In the genomic region with DNA sequence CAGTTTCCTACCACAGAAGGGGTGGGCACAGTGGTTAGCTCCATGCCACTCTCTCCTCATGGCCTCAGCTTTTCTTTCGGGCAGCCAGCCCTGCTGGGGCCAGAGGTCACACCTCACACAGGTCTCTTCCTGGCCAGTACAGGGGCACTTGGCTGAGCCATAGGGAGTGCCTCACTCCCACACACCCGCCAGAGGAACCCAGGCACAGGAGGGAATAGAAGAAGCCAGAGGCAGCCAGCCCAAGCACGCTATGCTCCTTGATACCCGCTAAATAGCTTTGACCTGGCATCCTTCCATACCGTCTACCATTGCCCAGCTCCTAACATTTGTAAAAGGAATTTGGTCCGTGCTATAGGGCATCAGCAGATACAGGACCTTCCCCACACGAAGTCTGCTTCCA, we compare ENCODE assay signal across 9 mouse cellular contexts.
DNase-seq lines count a peak whose midpoint lies in the region; ATAC-seq and TF ChIP-seq lines count a peak whose summit lies in the region.
"Had no signal": no experiment of that assay in that cellular context is flagged by ENCODE, and none has a peak within 500 bp of the region (broad histone marks: within the 10 kb centered on the region; RNA-seq: fewer than 3 reads in every experiment).

No protein-coding gene starts in this region.

- no peak overlapping the region for H3K4me2 ChIP-seq in heart, embryonic 12.5 days
- H3K4me2 ChIP-seq in hindbrain, postnatal 0 days (ENCODE audit: low read depth, low read length) = no peak overlapping the region
- no peak overlapping the region for H3K4me2 ChIP-seq in stomach, embryonic 16.5 days (ENCODE audit: low read depth, low read length)

- no peak for DNase-seq in heart, postnatal 36 days
- DNase-seq in ovary, postnatal 36 days (ENCODE audit: low spot score) = peak; percentile 39
- no peak for DNase-seq in ovary, postnatal 14 days (ENCODE audit: low spot score)
- DNase-seq in hindbrain, postnatal 0 days (ENCODE audit: low spot score) = peak; percentile 48
- no peak for DNase-seq in urinary bladder, postnatal 36 days (ENCODE audit: low spot score in 2 of 2)
- no peak for DNase-seq in adrenal gland, postnatal 36 days

- WGBS in heart, embryonic 12.5 days = 57% methylated on average over 7 of the region's 7 CpGs
- WGBS in hindbrain, postnatal 0 days = 31% methylated on average over 7 of the region's 7 CpGs
- WGBS in stomach, embryonic 16.5 days = 58% methylated on average over 7 of the region's 7 CpGs

- peaks cover 7% of the 10 kb centered on the region for H3K9me3 ChIP-seq in heart, embryonic 12.5 days (replicated peaks)
- H3K9me3 ChIP-seq in hindbrain, postnatal 0 days (ENCODE audit: low read length) = no peaks in the 10 kb centered on the region
- H3K9me3 ChIP-seq in stomach, embryonic 16.5 days (replicated peaks; ENCODE audit: control insufficient read depth, low read length) = no peaks in the 10 kb centered on the region

- no peaks in the 10 kb centered on the region for H3K36me3 ChIP-seq in heart, embryonic 12.5 days
- no peaks in the 10 kb centered on the region for H3K36me3 ChIP-seq in hindbrain, postnatal 0 days (ENCODE audit: insufficient read depth, low read length)
- H3K36me3 ChIP-seq in stomach, embryonic 16.5 days (ENCODE audit: control insufficient read depth, insufficient read depth, low read length) = no peaks in the 10 kb centered on the region

- H3K27ac ChIP-seq in heart, embryonic 12.5 days (ENCODE audit: poor library complexity, severe bottlenecking) = no peak overlapping the region
- peak overlapping the region; percentile 32; the same call in 1 of the 2 replicates for H3K27ac ChIP-seq in hindbrain, postnatal 0 days
- H3K27ac ChIP-seq in stomach, embryonic 16.5 days (ENCODE audit: low read length) = no peak overlapping the region
- H3K27ac ChIP-seq: macrophage had no signal

- TF ChIP-seq CTCF in hindbrain, postnatal 0 days (IDR thresholded peaks at IDR 0.05; ENCODE audit: low read depth) = no peak

- intact Hi-C loops in heart, postnatal 36 days (cut with DNase I) = loop anchor here (5.0 to 10.0 kb wide), 5 partner anchors 203 to 415 kb away; partner anchors contain the start of genes Apba1 and Ptar1

- peaks cover 58% of the 10 kb centered on the region for H3K4me1 ChIP-seq in heart, embryonic 12.5 days (replicated peaks)
- H3K4me1 ChIP-seq in hindbrain, postnatal 0 days (ENCODE audit: insufficient read depth, low read length) = peaks cover 3% of the 10 kb centered on the region
- no peaks in the 10 kb centered on the region for H3K4me1 ChIP-seq in stomach, embryonic 16.5 days (ENCODE audit: control insufficient read depth, insufficient read depth, low read length)

- ATAC-seq in heart, embryonic 12.5 days (ENCODE audit: insufficient number of reproducible peaks, low FRiP score) = no peak
- ATAC-seq in hindbrain, postnatal 0 days = peak; percentile 36
- peak; percentile 38; the same call in 1 of the 2 replicates for ATAC-seq in stomach, embryonic 16.5 days (ENCODE audit: insufficient read depth, low FRiP score)

- no peaks in the 10 kb centered on the region for H3K27me3 ChIP-seq in heart, embryonic 12.5 days (replicated peaks)
- no peaks in the 10 kb centered on the region for H3K27me3 ChIP-seq in hindbrain, postnatal 0 days (ENCODE audit: insufficient read depth, low read length)
- no peaks in the 10 kb centered on the region for H3K27me3 ChIP-seq in stomach, embryonic 16.5 days (ENCODE audit: control insufficient read depth, insufficient read depth, low read length)

- no peak overlapping the region for H3K4me3 ChIP-seq in heart, embryonic 12.5 days
- no peak overlapping the region for H3K4me3 ChIP-seq in hindbrain, postnatal 0 days (ENCODE audit: low read length)
- no peak overlapping the region for H3K4me3 ChIP-seq in stomach, embryonic 16.5 days (replicated peaks; ENCODE audit: low read length)

- H3K9ac ChIP-seq in heart, embryonic 12.5 days = peak overlapping the region; percentile 32; the same call in 1 of the 2 replicates
- H3K9ac ChIP-seq in hindbrain, postnatal 0 days (replicated peaks; ENCODE audit: low read length) = no peak overlapping the region
- no peak overlapping the region for H3K9ac ChIP-seq in stomach, embryonic 16.5 days (ENCODE audit: low read length)

Comparison
In these comparisons a context has a peak if more than half of its experiments do, and no peak if none do; other contexts are left out.
1. DNase-seq: peak in ovary, postnatal 36 days (single experiment) and hindbrain, postnatal 0 days (single experiment); none in heart, postnatal 36 days (0 of 2), ovary, postnatal 14 days (single experiment), urinary bladder, postnatal 36 days (0 of 2) and adrenal gland, postnatal 36 days (0 of 2).